Mouse (Mus musculus): ENCODE data around the gene Hexb. TPM values are rescaled to one million over a fixed set of nuclear protein-coding genes. Genes with fewer than 3 reads are reported as not detected.

The Hexb gene
- polyA plus RNA-seq, 1 experiment, result 3.7 TPM

DNA sequence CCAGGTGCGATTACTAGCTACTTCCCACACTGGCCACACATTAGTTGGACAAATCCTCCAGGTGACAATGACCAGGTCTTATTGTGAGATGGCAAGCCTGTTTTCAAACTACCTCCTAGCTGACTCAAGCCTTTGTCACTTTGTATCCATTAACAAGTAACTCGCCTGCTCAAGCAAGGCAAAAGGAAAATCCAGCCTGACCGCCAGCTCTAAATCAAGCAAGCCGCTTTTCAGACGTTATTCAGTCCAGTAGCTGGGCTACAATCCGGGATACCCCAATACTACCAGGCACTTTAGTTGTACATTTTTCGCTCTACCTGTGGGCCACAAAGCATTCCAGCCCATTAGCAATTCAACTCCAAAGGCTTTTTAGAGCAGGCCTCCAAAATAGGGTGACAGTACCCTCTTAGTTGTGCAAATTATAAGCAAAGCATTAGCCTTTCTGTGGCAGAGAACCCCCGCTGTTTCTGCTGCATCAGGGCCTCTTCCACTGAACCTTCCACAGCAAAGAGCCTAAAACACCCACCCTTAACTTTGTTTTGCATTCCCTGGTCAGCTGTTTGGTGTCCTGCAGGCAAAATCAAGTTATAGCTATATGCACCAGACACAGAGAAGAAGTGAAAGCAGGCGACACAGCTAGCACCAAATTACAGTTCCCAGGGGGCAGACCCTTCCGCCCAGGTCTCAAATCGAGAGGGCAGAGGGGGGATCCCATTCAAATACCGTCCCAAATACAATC, 1.8 kb downstream of the Hexb start:
- no peak for TF ChIP-seq CTCF (IDR thresholded peaks at IDR 0.05; ENCODE audit: control insufficient read depth, insufficient read depth, insufficient replicate concordance, low read depth, low read length)
- peaks cover 5% of the 10 kb centered on the region for H3K4me1 ChIP-seq (ENCODE audit: control insufficient read depth, insufficient read depth, low read length)
- H3K36me3 ChIP-seq (ENCODE audit: control insufficient read depth, insufficient read depth, low read length), result no peaks in the 10 kb centered on the region
- H3K4me3 ChIP-seq (ENCODE audit: control insufficient read depth, low read depth, low read length), result no peak overlapping the region
- no peak overlapping the region for H3K27ac ChIP-seq (ENCODE audit: control insufficient read depth, insufficient read depth, low read depth, low read length)
- H3K27me3 ChIP-seq (ENCODE audit: control insufficient read depth, insufficient read depth, low read length), result no peaks in the 10 kb centered on the region

DNA sequence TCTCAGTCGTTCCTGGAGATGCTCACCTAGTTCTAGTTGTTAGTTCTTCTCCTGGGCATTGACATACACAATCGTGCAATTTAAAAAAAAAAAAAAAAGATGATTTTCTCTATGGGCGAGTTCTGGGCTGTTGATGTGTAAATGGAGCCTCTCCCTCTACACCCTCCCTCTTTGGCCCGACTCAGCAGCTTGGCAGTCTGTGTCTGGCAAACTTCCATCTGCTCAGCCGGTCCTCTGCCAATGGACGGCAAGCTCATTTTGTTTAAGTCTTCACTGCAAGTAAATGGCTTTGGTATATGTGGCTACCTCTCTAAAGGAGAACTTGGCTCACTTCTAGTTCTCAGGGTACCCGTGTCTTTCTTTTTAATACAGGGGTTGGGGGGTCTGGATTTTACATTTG, 4.7 kb downstream of the Hexb start:
- Histone ChIP-seq H3K36me3 (ENCODE audit: control insufficient read depth, insufficient read depth, low read length) (no peaks in the 10 kb centered on the region), H3K27ac (ENCODE audit: control insufficient read depth, insufficient read depth, low read depth, low read length) (no peak overlapping the region), H3K4me3 (ENCODE audit: control insufficient read depth, low read depth, low read length) (no peak overlapping the region), H3K27me3 (ENCODE audit: control insufficient read depth, insufficient read depth, low read length) (no peaks in the 10 kb centered on the region), H3K4me1 (ENCODE audit: control insufficient read depth, insufficient read depth, low read length) (peaks cover 5% of the 10 kb centered on the region)
- TF ChIP-seq POLR2A (IDR thresholded peaks at IDR 0.05; ENCODE audit: control insufficient read depth, low read depth, low read length) (no peak), CTCF (IDR thresholded peaks at IDR 0.05; ENCODE audit: control insufficient read depth, insufficient read depth, insufficient replicate concordance, low read depth, low read length) (no peak)

DNA sequence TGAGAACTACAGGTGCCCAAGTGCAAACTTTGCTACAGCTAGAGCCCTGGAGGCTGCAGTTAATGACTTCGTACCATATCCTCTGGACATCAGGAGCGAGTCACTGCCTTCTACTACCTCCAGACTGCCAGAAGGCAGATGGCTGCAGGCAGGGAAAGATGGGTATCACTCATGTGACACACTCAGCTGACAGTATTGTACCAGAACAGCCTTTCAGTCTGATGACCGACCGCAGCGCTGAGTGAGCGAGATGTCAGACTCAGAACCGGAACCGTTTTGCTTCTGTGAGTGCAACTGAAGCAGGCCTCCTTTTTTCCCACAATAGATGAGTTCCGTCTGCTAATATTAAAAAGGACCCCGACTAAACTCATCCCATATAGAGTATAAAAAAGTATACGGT, 5.5 kb downstream of the Hexb start:
- no peaks in the 10 kb centered on the region for H3K27me3 ChIP-seq (ENCODE audit: control insufficient read depth, insufficient read depth, low read length)
- TF ChIP-seq CTCF (IDR thresholded peaks at IDR 0.05; ENCODE audit: control insufficient read depth, insufficient read depth, insufficient replicate concordance, low read depth, low read length) (no peak), POLR2A (IDR thresholded peaks at IDR 0.05; ENCODE audit: control insufficient read depth, low read depth, low read length) (no peak)
- no peak overlapping the region for H3K27ac ChIP-seq (ENCODE audit: control insufficient read depth, insufficient read depth, low read depth, low read length)

DNA sequence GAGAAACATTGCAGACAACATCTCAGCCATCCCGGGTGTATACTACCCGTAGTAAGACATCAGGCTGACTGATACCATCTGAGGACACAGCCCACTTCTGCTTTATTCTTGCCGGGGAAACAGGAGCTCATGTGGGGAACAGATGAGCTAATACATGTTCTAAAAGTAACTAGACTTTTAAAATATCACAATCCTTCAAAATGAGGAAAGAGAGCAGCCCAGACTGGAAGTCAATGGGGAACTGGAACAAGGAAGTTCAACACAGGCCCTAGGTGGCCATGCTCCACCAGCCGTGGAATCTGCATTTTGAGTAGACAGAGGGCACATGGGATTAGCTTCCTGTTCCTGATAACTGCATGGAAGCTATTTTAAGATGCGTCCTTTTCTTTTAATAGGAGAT, 10.5 kb downstream of the Hexb start:
- Histone ChIP-seq H3K4me3 (ENCODE audit: control insufficient read depth, low read depth, low read length) (no peak overlapping the region), H3K27ac (ENCODE audit: control insufficient read depth, insufficient read depth, low read depth, low read length) (no peak overlapping the region), H3K27me3 (ENCODE audit: control insufficient read depth, insufficient read depth, low read length) (no peaks in the 10 kb centered on the region), H3K36me3 (ENCODE audit: control insufficient read depth, insufficient read depth, low read length) (no peaks in the 10 kb centered on the region), H3K4me1 (ENCODE audit: control insufficient read depth, insufficient read depth, low read length) (no peaks in the 10 kb centered on the region)
- no peak for TF ChIP-seq CTCF (IDR thresholded peaks at IDR 0.05; ENCODE audit: control insufficient read depth, insufficient read depth, insufficient replicate concordance, low read depth, low read length)
- TF ChIP-seq POLR2A (IDR thresholded peaks at IDR 0.05; ENCODE audit: control insufficient read depth, low read depth, low read length), result no peak

More for the DNA sequence above, 5.5 kb downstream of the Hexb start:
- no peaks in the 10 kb centered on the region; the same call in 1 of the 2 replicates for H3K4me1 ChIP-seq (ENCODE audit: control insufficient read depth, insufficient read depth, low read length)
- no peak overlapping the region for H3K4me3 ChIP-seq (ENCODE audit: control insufficient read depth, low read depth, low read length)
- no peaks in the 10 kb centered on the region for H3K36me3 ChIP-seq (ENCODE audit: control insufficient read depth, insufficient read depth, low read length)

DNA sequence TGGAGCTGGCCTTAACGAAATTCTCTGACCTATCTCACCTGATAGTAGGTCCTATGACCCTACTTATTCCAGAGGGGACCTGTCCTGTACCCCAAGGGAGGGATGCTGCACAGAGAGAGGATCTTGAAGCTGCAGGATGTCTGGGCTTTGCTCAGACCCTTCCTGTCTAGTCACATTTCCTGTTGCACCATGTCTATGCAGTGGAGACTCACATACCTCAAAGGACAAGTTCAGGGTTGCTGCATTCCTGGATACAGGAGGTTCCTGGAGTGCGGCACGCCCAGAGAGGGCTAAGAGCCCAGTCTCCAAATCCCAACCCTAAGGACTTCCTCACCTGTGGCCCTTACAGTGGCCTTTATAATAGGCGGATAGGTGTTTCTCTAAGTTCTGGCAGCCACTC, 11.8 kb downstream of the Hexb start:
- TF ChIP-seq POLR2A (IDR thresholded peaks at IDR 0.05; ENCODE audit: control insufficient read depth, low read depth, low read length), result no peak
- no peak for TF ChIP-seq CTCF (IDR thresholded peaks at IDR 0.05; ENCODE audit: control insufficient read depth, insufficient read depth, insufficient replicate concordance, low read depth, low read length)
- no peaks in the 10 kb centered on the region for H3K4me1 ChIP-seq (ENCODE audit: control insufficient read depth, insufficient read depth, low read length)
- no peak overlapping the region for H3K4me3 ChIP-seq (ENCODE audit: control insufficient read depth, low read depth, low read length)

DNA sequence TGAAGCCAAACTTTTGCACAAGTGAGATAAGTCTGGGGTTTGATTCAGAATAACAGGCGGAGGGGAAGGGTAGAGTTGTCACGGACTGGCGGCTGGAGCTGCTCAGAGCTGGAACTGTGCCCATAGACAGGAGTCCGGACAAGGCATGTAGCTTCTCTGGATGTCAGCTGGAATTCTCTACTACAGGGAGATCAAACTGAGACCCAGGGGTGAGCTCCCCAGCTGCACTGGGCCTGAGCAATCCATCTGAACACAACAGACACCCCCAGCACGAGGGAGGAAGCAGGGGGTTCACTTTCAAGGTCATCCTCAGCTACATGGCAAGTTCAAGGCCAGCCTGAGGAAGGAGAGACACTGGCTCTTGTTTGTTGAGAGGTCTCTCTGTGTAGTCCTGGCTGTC, 13.5 kb downstream of the Hexb start:
- Histone ChIP-seq H3K27ac (ENCODE audit: control insufficient read depth, insufficient read depth, low read depth, low read length) (no peak overlapping the region), H3K4me3 (ENCODE audit: control insufficient read depth, low read depth, low read length) (no peak overlapping the region), H3K27me3 (ENCODE audit: control insufficient read depth, insufficient read depth, low read length) (no peaks in the 10 kb centered on the region), H3K4me1 (ENCODE audit: control insufficient read depth, insufficient read depth, low read length) (no peaks in the 10 kb centered on the region), H3K36me3 (ENCODE audit: control insufficient read depth, insufficient read depth, low read length) (no peaks in the 10 kb centered on the region)
- TF ChIP-seq POLR2A (IDR thresholded peaks at IDR 0.05; ENCODE audit: control insufficient read depth, low read depth, low read length) (no peak), CTCF (IDR thresholded peaks at IDR 0.05; ENCODE audit: control insufficient read depth, insufficient read depth, insufficient replicate concordance, low read depth, low read length) (no peak)

More for the DNA sequence above, 11.8 kb downstream of the Hexb start:
- no peaks in the 10 kb centered on the region for H3K36me3 ChIP-seq (ENCODE audit: control insufficient read depth, insufficient read depth, low read length)
- no peak overlapping the region for H3K27ac ChIP-seq (ENCODE audit: control insufficient read depth, insufficient read depth, low read depth, low read length)
- no peaks in the 10 kb centered on the region for H3K27me3 ChIP-seq (ENCODE audit: control insufficient read depth, insufficient read depth, low read length)

DNA sequence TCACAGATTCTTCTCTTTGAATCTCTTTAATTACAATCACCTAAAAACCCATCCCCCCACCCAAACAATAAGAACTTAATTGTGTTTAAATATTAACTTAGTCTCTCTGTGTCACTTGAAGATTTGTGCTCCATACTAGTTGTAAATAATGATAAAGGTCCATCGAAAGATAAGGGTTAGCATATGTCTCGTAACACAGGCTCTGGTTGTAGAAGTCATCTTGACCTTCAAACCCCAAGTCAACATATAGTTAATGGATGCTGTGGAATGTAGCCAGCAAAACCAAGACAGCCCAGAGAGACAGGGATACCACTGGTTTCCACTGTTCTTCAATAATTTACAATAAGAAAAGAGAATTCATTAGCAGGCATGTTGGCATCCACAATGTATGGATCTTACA, 14.0 kb downstream of the Hexb start:
- TF ChIP-seq CTCF (IDR thresholded peaks at IDR 0.05; ENCODE audit: control insufficient read depth, insufficient read depth, insufficient replicate concordance, low read depth, low read length) (no peak), POLR2A (IDR thresholded peaks at IDR 0.05; ENCODE audit: control insufficient read depth, low read depth, low read length) (no peak)
- H3K27me3 ChIP-seq (ENCODE audit: control insufficient read depth, insufficient read depth, low read length), result no peaks in the 10 kb centered on the region
- no peak overlapping the region for H3K4me3 ChIP-seq (ENCODE audit: control insufficient read depth, low read depth, low read length)

More for the DNA sequence above, 14.0 kb downstream of the Hexb start:
- Histone ChIP-seq H3K4me1 (ENCODE audit: control insufficient read depth, insufficient read depth, low read length) (no peaks in the 10 kb centered on the region), H3K27ac (ENCODE audit: control insufficient read depth, insufficient read depth, low read depth, low read length) (no peak overlapping the region), H3K36me3 (ENCODE audit: control insufficient read depth, insufficient read depth, low read length) (no peaks in the 10 kb centered on the region)
